Mouse (Mus musculus) frontal cortex, postnatal 10 days (tissue): ENCODE measurements at regions not wholly inside any gene's neighbourhood (a gene's known extent, or its start where the extent isn't known, plus 50 kb on each side); places are given as distances from the start of the nearest gene placed in this dataset.
A peak's percentile ranks its signal among the peaks of the same experiment; 100 is the strongest.

Experiments used
- DNase-seq, 2 experiments: peaks; one replicate each; pipeline ENCODE4 v3.0.0; 2022; ENCODE audit warnings: low spot score in 2 of 2, mixed read lengths in 1 of 2

GRCm38 (mm10) chr12:20614766-20615165, 375.5 kb upstream of the Asap2 start:
- peak; percentile 65 to 68 for DNase-seq
